Mouse (Mus musculus) neural tube, embryonic 11.5 days (tissue): ENCODE measurements around the gene Ankrd2. TPM values are rescaled to one million over a fixed set of nuclear protein-coding genes. Genes with fewer than 3 reads are reported as not detected.

Source experiments
- ATAC-seq: fragments of 200-750 bp; cut with Nextera tagmentation; 2 replicates; pipeline ENCODE4 v1.8.0; 2017; ENCODE audit warnings: moderate number of reproducible peaks, mild to moderate bottlenecking, moderate TSS enrichment, moderate library complexity; ENCODE audit not compliant: insufficient read depth, low FRiP score, low TSS enrichment
- DNase-seq: peaks from one replicate; pipeline ENCODE4 v3.0.0-alpha.2; 2015; ENCODE audit warnings: low spot score
- H3K27ac ChIP-seq: fragments of 300-500 bp; sonication (generic); 2 replicates; pipeline ENCODE4 v1.5.1; 2014; ENCODE audit warnings: low read depth, mild to moderate bottlenecking, low read length
- H3K27me3 ChIP-seq: fragments of 300-500 bp; sonication (generic); 2 replicates; pipeline ENCODE4 v1.6.1; 2014; ENCODE audit warnings: mild to moderate bottlenecking, low read length, mixed read lengths; ENCODE audit not compliant: control insufficient read depth, insufficient read depth
- H3K36me3 ChIP-seq: fragments of 300-500 bp; sonication (generic); 2 replicates; pipeline ENCODE4 v1.6.1; 2014; ENCODE audit warnings: mild to moderate bottlenecking, low read length, moderate library complexity, mixed read lengths; ENCODE audit not compliant: control insufficient read depth, insufficient read depth
- H3K4me1 ChIP-seq: fragments of 300-500 bp; sonication (generic); 2 replicates; pipeline ENCODE4 v1.6.1; 2014; ENCODE audit warnings: low read length, mixed read lengths; ENCODE audit not compliant: control insufficient read depth, insufficient read depth
- H3K4me2 ChIP-seq: fragments of 300-500 bp; sonication (generic); 2 replicates; pipeline ENCODE4 v1.6.1; 2014; ENCODE audit warnings: low read depth, mild to moderate bottlenecking, moderate library complexity
- H3K4me3 ChIP-seq: fragments of 300-500 bp; sonication (generic); 2 replicates; pipeline ENCODE4 v1.5.1; 2014; ENCODE audit warnings: low read depth, low read length
- H3K9ac ChIP-seq: fragments of 300-500 bp; sonication (generic); 2 replicates; pipeline ENCODE4 v1.6.1; 2014; ENCODE audit warnings: mild to moderate bottlenecking, low read length
- H3K9me3 ChIP-seq: fragments of 300-500 bp; sonication (generic); 2 replicates; pipeline ENCODE4 v1.6.1; 2016; ENCODE audit warnings: low read length; ENCODE audit not compliant: control insufficient read depth
- WGBS: fragments of 180-500 bp; shearing (Covaris S2); extraction: QIAGEN DNeasy Blood & Tissue Kit; methylation state at CpG from one replicate; pipeline ENCODE4 v1.1.7; 2014; 5-methylcytosine and 5-hydroxymethylcytosine counted together
- polyA plus RNA-seq: library from polyadenylated mRNA; unstranded; fragments of >200 nt; fragmentation: Nextera tagmentation; extraction: Ambion mirVana; gene quantifications from 2 replicates; pipeline ENCODE4 v1.2.1, GENCODE M21; 2014

Gene Ankrd2
- polyA plus RNA-seq, 1 experiment from 2014 or later, result 0.48 TPM

DNA sequence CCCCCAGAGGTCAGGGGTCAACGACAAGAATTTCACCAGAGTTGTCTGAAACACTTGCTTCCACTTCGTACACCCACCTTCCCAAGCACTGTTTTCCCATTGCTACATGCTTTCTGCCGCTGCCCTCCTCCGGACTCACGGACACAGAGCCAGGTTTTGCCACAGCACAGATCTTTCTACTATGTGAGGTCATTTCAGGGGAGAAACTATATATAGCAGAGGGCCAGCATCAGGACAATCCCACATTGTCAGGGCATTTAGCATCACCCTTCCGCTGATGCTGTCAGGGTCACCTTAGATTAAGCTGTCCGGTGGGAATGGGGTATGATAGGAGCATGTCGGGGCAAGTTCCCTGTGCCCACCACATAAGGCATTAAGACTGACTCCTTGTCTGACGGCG is 38.7 kb upstream of the Ankrd2 start:
- Histone ChIP-seq H3K4me1 (0 out of 2 replicates have a peak, but pooled peaks cover 3% of the 10 kb centered on the region), H3K36me3 (no peaks in the 10 kb centered on the region), H3K9me3 (no peaks in the 10 kb centered on the region), H3K9ac (no peak overlapping the region), H3K4me3 (no peak overlapping the region), H3K27ac (no peak overlapping the region), H3K4me2 (no peak overlapping the region), H3K27me3 (no peaks in the 10 kb centered on the region)
- ATAC-seq, result no peak
- no peak for DNase-seq
- 76% methylated on average over 10 of the region's 10 CpGs for WGBS

- WGBS, result 91% methylated on average over 9 of the region's 9 CpGs
- DNase-seq (no peak), ATAC-seq (no peak)
- Histone ChIP-seq H3K27ac (no peak overlapping the region), H3K36me3 (no peaks in the 10 kb centered on the region), H3K9me3 (no peaks in the 10 kb centered on the region), H3K4me3 (no peak overlapping the region), H3K9ac (no peak overlapping the region), H3K4me2 (no peak overlapping the region), H3K27me3 (no peaks in the 10 kb centered on the region), H3K4me1 (0 out of 2 replicates have a peak, but pooled peaks cover 3% of the 10 kb centered on the region)
These were observed 36.8 kb upstream of the Ankrd2 start for GRCm38 (mm10) chr19:41998770-41999548.

GRCm38 (mm10) chr19:41999688-42000283 is 36.0 kb upstream of the Ankrd2 start:
- 86% methylated on average over 4 of the region's 4 CpGs for WGBS
- Histone ChIP-seq H3K4me1 (0 out of 2 replicates have a peak, but pooled peaks cover 3% of the 10 kb centered on the region), H3K4me3 (no peak overlapping the region), H3K4me2 (no peak overlapping the region), H3K27me3 (no peaks in the 10 kb centered on the region), H3K27ac (no peak overlapping the region), H3K9me3 (no peaks in the 10 kb centered on the region), H3K36me3 (no peaks in the 10 kb centered on the region), H3K9ac (no peak overlapping the region)
- no peak for ATAC-seq
- no peak for DNase-seq

- H3K27ac ChIP-seq, result no peak overlapping the region
- no peak overlapping the region for H3K4me2 ChIP-seq
- no peak overlapping the region for H3K4me3 ChIP-seq
- no peaks in the 10 kb centered on the region for H3K9me3 ChIP-seq
- 50% methylated on average over 4 of the region's 4 CpGs for WGBS
- 0 out of 2 replicates have a peak, but pooled peaks cover 3% of the 10 kb centered on the region for H3K4me1 ChIP-seq
- no peak overlapping the region for H3K9ac ChIP-seq
- no peaks in the 10 kb centered on the region for H3K36me3 ChIP-seq
- H3K27me3 ChIP-seq, result no peaks in the 10 kb centered on the region
- no peak for ATAC-seq
- peak; percentile 25 for DNase-seq
These were observed 35.3 kb upstream of the Ankrd2 start for GRCm38 (mm10) chr19:42000446-42000958.

GRCm38 (mm10) chr19:42001253-42001980 is 34.4 kb upstream of the Ankrd2 start:
- Histone ChIP-seq H3K9ac (no peak overlapping the region), H3K27ac (no peak overlapping the region), H3K4me2 (no peak overlapping the region), H3K9me3 (no peaks in the 10 kb centered on the region), H3K4me1 (no peaks in the 10 kb centered on the region), H3K36me3 (no peaks in the 10 kb centered on the region), H3K27me3 (no peaks in the 10 kb centered on the region), H3K4me3 (no peak overlapping the region)
- ATAC-seq (no peak), DNase-seq (no peak)
- 93% methylated on average over 12 of the region's 12 CpGs for WGBS

DNA sequence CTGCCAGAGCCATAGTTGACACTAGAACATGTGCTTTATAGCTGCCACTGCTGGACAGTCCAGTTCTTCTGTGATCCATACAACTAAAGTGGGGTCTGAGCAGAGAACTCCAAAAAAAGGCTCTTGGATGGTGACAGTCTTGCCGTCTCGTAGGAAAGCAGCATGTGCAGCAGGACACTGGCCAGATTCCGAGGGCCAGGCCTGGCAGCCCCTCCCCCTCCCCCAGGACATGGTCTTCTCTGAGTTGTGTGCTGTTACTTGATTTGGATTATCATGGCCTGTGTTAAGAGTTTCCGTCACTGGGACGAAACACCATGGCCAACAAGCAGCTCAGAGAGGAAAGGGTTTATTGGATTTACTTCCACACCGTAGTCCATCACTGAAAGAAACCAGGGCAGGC is 31.5 kb upstream of the Ankrd2 start:
- ATAC-seq, result no peak
- Histone ChIP-seq H3K27me3 (no peaks in the 10 kb centered on the region), H3K27ac (no peak overlapping the region), H3K9ac (no peak overlapping the region), H3K4me2 (no peak overlapping the region), H3K4me1 (no peaks in the 10 kb centered on the region), H3K36me3 (no peaks in the 10 kb centered on the region), H3K4me3 (no peak overlapping the region), H3K9me3 (no peaks in the 10 kb centered on the region)
- WGBS, result 84% methylated on average over 6 of the region's 6 CpGs
- no peak for DNase-seq

DNA sequence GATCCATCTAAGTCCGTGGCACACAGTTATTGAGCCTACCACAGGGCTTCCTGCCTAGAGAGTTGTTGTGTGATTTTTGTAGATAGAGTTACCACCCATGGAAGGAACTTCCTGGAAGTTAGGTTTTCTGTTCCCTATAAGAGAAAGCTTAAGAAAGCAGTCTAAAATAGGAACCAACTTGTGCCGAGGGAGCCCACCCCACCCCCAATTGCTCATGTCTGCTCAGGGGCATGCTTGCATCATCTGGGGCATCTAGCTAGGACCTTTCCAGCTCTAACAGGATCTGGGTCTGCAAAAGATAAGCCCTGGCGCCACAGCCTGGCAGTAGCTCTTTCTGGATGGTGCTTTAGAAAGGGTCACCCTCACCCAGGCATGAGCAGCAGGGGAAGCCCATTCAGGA is 30.2 kb upstream of the Ankrd2 start:
- no peak for DNase-seq
- no peaks in the 10 kb centered on the region for H3K4me1 ChIP-seq
- no peaks in the 10 kb centered on the region for H3K9me3 ChIP-seq
- no peak for ATAC-seq
- 79% methylated on average over 3 of the region's 3 CpGs for WGBS
- H3K9ac ChIP-seq, result no peak overlapping the region
- no peak overlapping the region for H3K4me3 ChIP-seq
- H3K4me2 ChIP-seq, result no peak overlapping the region
- H3K27ac ChIP-seq, result no peak overlapping the region
- H3K36me3 ChIP-seq, result no peaks in the 10 kb centered on the region
- H3K27me3 ChIP-seq, result no peaks in the 10 kb centered on the region

GRCm38 (mm10) chr19:42006568-42006967 is 29.2 kb upstream of the Ankrd2 start:
- Histone ChIP-seq H3K9ac (no peak overlapping the region), H3K36me3 (no peaks in the 10 kb centered on the region), H3K4me2 (no peak overlapping the region), H3K9me3 (no peaks in the 10 kb centered on the region), H3K27me3 (no peaks in the 10 kb centered on the region), H3K4me3 (no peak overlapping the region), H3K4me1 (no peaks in the 10 kb centered on the region), H3K27ac (no peak overlapping the region)
- whole genome bisulfite sequencing, result 69% methylated on average over 8 of the region's 8 CpGs
- ATAC-seq (no peak), DNase-seq (no peak)
